Mouse (Mus musculus) adipocyte (in vitro differentiated cells): ENCODE measurements at regions not wholly inside any gene's neighbourhood (a gene's known extent, or its start where the extent isn't known, plus 50 kb on each side); places are given as distances from the start of the nearest gene placed in this dataset.

Experiments used
- DNase-seq: peaks from one replicate; pipeline ENCODE4 v3.0.0-alpha.2; 2016; ENCODE audit warnings: low spot score

GRCm38 (mm10) chr3:19368998-19369397 lies 259.5 kb downstream of the 1700064H15Rik start:
- no peak for DNase-seq

DNA sequence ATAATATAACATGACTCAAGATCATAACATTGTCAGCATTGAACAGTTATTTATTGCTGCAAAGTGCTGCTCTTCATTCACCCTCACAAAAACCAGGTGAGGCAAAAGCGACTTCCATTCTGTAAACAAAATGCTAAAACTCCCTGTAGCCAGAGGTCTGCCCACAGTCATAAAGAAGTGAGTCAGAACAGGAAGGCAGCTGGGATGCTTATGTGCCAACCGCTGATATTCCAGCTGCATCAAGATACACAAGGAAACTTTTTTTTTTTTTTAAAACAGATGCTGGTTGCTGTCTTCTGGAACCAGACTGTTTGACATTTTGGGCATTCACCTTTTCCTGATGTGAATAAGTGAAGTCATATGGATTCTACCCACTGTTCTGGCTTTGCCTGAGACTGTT lies 260.7 kb downstream of the 1700064H15Rik start:
- no peak for DNase-seq
